Mouse (Mus musculus): ENCODE results near the gene Asb12.
"Not testable (repeated sequence)": the region's sequence is repeated elsewhere in the genome, so short reads cannot be mapped to it uniquely, and the experiment has no call there.

Asb12 gene

DNA sequence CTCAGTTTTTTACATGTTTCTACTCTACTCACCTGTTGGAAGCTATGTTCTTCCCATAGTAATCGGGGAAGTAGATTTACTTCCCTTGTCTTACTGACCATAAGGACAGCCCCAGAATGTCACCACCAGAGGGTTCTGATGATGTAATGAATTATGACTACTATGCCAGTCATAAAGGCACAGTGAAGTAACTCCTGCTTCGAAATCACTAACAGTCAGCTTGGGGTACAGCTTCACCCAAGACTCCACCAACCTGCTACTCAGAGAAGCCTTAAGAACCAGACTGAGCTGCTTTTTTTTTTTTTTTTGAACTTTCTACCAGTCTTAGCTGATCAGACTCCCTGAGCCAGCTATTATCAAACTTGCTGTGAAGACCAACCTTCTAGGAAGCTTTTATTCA is at the start of gene Asb12, which contains the start of gene Pfn5:
Gene Asb12, minus strand, starts transcription at position 101 of the 400 bp plus-strand sequence.
Gene Pfn5, plus strand, starts transcription at position 218 of the 400 bp plus-strand sequence.
- CTCF ChIA-PET: no interaction called here

DNA sequence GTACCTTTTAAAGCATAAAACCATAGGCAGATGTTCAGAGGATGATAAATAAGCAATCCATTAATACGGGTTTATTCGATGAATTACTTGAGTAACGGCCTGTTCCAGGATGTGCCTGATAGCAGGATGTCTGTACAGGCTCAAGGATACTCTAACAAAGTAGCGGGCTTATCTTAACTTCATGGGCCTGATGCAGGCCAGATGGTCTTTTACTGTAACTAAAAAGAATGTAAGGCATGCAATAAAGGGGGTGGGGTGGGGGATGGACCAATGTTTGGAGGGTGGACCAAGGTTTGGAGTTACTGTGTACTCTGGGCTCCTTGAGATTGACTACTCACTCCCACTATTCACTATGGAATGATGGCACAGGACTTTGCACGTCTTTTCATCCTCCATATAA is 42.8 kb upstream of the Asb12 start:
- CTCF ChIA-PET: no interaction called here

DNA sequence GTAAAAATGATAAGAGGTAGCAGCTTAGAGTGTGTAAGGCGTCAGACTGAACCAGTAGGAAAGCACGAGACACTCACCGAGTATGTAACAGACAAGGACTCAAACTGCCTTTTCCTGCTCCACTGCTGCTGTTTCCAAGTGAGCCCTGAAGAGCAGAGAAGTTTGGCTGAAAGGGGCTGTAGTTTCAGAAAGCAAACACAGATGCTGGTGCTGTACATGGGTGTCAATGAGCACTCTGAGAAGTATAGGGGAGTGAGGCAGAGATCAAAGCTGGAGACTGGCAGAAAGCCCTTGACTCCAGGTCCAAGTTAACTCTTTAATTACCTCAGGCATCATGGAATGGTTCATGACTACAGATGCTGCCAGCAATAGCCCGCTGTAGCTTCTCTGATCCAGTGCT is 3.5 kb downstream of the Asb12 start:
- CTCF ChIA-PET: no interaction called here

DNA sequence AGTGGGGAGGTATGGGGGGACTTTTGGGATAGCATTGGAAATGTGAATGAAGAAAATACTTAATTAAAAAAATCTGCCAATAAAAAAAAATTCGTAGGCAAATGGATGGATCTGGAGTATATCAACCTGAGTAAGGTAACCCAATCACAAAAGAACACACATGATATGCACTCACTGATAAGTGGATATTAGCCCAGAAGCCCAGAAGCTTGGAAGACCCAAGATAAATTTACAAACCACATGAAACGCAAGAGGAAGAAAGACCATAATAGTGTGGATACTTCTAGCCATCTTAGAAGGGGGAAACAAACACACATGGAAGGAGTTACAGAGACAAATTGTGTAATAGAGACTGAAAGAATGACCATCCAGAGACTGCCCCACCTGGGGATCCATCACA is 22.3 kb downstream of the Asb12 start:
- CTCF ChIA-PET: not testable (repeated sequence)

DNA sequence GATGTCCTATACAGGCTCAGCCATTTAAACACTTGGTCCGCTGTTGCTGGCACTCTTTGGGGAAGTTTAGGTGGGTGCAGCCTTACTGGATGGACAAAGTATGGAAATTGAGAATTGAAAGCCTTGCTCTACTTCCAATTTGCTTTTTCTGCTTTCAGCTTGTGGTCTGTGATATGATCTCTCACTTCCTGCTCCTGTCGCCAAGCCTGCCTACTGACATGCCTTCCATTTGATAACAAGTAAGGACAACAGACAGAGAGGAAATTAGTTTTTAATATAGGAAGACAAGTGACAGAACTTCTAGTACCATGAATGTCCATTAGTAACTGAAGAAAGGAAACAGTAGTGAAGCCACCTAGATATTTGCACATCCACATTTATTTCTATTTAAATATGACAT is 32.6 kb downstream of the Asb12 start:
- CTCF ChIA-PET: no interaction called here

DNA sequence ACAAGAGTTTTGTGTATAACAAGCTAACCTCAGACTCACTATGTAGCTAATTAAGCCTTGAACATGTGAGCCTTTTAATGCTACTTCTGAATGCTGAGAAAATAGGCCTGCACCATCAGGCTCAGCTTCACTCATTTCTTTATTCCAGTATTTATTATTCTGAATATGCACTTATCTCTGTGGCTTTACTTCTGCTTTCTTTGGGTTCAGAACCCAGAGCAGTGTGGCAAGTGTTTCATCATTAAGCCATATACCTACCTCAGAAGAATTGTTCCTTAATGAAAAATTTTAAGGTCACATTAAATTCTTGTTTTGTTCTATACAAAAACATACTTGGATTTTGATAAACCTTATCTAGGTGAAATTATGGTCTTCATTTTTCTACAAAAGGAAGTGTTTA is 33.9 kb downstream of the Asb12 start:
- CTCF ChIA-PET: no interaction called here

DNA sequence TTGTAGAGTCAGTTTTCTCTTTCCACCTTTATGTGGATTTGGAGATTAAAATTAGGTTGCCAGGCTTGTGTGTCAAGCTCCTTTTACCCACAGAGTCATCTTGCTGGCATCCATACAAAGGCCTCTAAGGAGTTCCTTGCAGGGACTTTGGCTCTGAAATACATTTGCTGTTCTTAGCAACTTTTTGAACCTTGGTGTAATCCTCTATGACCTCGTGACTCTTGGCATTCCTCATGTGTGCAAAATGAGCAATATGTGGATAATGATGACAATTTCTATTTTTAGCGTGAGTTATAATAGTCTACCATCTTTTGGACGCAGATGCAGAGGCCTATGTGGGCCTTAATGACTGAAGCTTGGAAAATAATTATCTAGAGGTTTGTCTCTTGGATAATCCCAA is 100.6 kb downstream of the Asb12 start:
- CTCF ChIA-PET: no interaction called here

DNA sequence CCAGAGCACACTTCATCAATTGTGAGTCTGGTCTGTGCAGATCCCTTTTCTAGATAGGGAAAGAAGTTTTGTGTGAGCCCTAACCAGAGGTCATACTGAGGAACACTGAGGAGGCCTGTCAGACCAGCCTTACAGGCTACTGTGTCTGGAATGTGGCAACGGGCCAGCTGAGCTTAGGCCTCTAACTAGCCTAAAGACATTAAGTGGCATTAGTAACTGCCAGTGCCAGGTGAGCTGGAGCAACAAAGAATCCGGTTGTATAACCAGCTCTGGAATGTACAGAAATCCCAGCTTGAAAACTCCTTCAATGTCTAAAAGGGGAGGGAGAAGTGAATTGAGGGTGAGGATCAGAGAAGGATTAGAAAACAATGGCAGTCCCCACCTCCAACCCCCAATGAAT is 111.9 kb downstream of the Asb12 start:
- CTCF ChIA-PET: no interaction called here

DNA sequence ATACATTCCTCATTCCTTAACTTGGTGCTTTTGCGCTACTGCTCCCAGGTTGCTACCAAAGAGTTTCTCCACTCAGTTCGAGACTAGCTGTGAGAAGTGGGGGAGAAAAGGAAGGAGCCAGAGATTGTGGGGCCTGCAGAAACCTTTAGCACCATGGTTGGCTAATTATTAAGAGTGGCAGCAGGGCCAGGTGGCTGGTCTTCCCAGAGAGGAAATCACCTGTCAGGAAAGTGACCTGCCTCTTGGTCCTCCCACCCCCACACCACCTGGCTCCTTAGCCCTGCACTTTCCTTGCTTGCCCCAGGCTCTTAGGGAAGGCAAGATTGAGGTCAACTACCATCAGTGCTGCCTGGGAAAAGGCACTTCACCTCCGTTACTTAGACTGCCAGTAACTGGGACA is 112.6 kb downstream of the Asb12 start:
- CTCF ChIA-PET: no interaction called here

DNA sequence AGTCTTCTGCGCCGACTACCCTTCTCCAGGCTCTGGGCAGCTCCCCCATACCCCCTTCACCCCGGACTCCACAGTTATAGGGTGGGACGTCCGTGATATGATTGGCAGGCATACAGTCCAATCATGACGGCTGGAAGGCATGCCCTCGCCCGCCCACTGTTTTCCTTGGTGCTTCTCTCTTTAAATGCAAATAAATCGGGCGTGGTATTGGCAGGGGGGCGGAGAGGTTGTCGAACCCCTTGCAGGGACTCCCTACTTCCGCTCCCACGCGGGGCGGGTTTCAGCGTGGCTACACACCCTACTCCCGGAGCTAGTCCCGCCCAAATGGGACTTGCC is 113.0 kb downstream of the Asb12 start, which contains the start of gene Amer1:
Gene Amer1, minus strand, starts transcription at position 97 of the 336 bp plus-strand sequence.
- CTCF ChIA-PET: no interaction called here

DNA sequence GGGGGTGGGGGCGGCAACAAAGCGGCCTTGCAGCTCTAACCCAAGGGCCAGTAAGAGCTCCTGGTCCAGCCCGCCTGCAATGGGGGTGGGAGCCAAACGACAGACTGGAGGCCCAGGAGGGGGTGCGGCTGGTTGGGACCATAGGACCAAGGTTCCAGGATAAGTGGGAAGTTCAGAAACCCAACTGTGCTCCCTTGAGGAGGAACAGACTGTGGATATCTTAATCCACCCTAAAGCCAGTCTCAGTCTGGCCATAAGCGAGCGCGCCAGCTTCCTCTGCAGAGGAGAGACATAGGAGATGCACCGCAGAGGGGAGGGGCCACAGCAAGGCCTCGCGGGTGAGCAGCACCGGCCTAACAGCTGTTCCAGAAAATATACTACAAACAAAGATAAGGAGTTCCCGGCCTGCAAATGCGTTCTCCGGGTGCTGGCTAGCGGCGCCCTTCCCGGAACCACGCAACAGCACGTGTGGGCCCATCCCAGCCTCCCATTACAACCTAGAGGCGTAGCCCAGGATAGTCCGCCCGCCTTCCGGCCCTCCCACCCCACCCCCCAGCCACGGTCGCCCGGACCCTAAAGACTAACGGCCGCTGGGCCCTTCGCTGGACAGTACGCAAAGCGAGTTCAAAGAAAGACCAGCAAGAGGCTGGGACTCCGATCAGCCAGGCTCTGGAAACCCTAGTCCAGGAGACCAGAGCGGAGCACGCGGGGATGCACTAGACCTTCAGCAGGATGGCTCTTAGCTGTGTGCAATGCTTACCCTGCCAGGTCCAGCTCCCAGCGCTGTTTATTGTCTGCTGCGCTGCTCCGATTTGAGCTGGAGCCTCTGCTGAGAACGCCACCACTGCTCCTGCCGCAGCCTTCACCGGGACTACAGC is 113.7 kb downstream of the Asb12 start:
- CTCF ChIA-PET: no interaction called here

DNA sequence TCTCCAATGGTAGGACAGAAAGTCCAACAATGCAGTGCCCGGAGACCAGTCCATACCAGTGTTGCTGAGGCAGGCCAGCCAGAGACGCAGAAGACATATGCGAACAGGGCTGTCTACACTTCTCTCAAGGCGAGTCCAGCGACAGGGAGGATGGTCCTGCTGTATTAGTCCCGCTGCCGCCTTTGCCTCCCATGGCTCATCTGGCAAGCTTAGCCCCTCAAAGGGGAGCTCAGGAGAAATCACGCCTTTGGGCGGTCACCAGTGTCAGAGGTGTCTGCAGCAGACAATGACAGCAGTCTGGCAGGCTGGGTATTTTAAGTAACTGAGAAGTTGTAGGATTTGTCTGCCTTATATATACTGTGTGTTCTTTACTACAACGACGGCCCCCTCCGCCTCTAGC is 114.4 kb downstream of the Asb12 start:
- CTCF ChIA-PET: interaction anchor here (0.5 kb wide), 1 partner anchor 43 kb away, joined by 5 read pairs; no protein-coding TSS in a partner anchor

DNA sequence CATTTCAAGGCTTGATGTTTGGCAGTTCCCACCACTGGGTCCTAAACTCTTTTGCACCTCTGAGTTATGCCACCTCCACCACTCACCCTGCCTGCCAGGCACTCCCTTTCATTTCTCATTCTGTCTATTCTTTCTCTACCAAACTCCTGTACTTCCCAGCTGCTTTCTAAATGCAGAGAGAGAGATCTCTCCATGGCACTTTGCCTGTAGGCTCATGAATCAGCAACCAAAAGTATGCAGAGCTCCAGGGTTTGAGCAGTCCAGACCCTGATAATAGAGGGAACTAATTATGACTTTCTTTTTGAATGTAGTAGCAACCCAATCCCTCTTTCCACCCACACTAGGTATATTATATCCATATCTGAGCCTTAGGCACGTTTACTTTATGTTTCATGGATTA is 115.5 kb downstream of the Asb12 start:
- CTCF ChIA-PET: no interaction called here

DNA sequence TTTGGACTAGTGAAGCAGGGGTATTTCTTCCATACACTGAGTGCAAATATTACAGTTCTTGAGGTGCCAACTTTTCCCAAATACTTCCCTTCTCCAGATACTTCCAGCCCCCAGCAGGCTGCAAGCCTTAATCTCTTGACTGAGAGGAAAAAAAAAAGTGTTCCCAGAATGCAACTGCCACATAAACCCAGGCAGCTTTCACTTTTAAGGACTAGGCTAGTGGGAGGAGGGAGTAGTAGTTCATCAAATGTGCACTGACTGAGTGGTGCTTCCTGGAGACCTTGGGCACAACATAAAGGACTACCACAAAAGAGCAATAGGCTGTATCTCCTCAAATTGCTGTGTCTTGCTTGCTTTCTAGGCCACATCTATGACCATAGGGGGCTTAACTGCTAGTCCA is 116.5 kb downstream of the Asb12 start:
- CTCF ChIA-PET: interaction anchor here (0.7 kb wide), 1 partner anchor 20 kb away, joined by 3 read pairs; no protein-coding TSS in a partner anchor

DNA sequence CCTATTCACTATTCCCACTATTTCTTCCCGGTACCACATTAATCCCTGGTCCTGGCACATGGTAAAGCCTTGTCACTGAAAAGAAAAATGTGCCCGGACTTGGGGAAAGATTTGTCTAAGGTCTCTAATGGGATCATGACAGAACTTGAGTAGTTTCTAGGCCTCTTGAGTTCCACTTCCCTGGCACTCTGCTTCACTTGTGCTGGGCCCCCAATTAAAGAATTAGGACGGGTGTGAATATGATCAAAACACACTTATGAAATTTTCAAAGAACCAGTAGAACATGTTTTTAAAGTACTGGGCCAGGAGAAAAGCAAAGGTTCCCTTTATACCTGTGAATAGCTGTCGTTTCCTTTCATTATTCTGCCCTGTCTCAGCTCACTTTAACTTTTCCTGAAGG is 119.3 kb downstream of the Asb12 start:
- CTCF ChIA-PET: no interaction called here

DNA sequence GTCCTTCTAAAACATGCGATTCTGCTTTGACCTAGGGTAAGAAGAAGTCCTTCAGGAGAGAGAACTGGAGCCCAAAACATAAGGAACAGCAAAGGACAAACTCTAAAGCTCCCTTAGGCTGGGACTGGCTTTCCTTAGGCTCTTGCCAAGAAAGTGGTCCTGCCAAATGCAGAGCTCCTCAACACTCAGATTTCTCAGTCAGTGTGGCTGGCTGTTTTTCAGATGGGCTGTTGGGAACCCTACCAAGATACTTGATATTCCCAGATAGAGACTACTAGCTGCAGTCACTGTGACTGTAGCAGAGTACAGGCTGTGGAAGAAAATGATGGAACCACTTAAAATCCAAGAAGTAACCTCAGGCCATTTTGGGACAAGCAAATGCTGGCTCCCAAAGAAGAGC is 120.6 kb downstream of the Asb12 start:
- CTCF ChIA-PET: no interaction called here
